Mouse (Mus musculus) adrenal gland, postnatal 10 days (tissue): ENCODE data around the gene Tyrp1. TPM values are rescaled to one million over a fixed set of nuclear protein-coding genes. Genes with fewer than 3 reads are reported as not detected.
A peak's percentile ranks its signal among the peaks of the same experiment; 100 is the strongest.

Experiments
- DNase-seq: peaks from one replicate; pipeline ENCODE4 v3.0.0; 2021; ENCODE audit warnings: mixed read lengths
- long read RNA-seq, 2 experiments: library from polyadenylated mRNA; stranded (forward); transcript quantifications; one replicate each; pipeline ENCODE4 v2.0.0; 2021
- total RNA-seq, 2 experiments: library from RNA; stranded (reverse); gene quantifications; 2 replicates each; pipeline ENCODE4 v1.2.3; 2021

Tyrp1 gene
- under 1 TPM in 1 of 2 experiments, not detected in 1; 0.39 TPM for total RNA-seq
- long read RNA-seq, experiment 1, result 0 reads
- long read RNA-seq, experiment 2, result 0 reads

DNA sequence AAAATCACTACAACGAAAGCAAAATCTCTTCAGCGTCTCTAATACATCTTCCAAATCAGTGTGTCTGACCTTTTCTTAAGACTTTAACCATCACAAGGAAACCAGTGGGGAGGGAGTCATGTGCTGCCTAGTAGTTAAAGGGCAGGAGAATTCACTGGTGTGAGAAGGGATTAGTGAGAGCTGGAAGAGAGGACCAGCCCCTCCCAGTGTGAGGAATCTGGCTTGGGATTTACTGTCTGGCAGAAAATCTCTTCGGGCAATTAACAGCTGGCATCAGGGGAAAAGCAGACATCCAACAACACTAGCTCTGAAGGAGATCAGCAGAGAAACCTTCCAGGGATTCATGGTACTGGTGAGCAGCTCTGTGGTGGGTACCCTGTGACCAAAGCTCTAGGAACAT, at the start of gene Tyrp1:
Gene Tyrp1 (plus strand): TSS at position 74 of the 400 bp plus-strand sequence.
- DNase-seq, result no peak

DNA sequence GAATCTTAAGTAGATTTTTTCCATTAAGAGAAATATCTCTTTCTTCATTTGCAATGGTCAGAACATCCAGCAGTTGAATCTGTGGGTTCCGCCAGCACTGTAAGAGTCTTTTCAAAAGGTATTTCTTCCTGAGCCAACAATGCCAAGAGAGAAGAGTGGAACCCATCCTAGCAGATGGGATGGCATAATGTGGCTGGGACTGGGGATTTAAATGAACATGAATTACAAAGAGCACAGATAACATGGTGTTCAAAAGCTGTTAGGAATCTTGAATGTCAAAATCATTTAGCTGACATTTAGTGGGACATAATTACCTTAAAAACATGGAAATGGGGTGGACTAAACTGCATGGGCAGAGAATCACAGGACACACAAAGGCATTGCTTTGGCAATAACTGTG, 45.6 kb upstream of the Tyrp1 start:
- DNase-seq, result no peak

DNA sequence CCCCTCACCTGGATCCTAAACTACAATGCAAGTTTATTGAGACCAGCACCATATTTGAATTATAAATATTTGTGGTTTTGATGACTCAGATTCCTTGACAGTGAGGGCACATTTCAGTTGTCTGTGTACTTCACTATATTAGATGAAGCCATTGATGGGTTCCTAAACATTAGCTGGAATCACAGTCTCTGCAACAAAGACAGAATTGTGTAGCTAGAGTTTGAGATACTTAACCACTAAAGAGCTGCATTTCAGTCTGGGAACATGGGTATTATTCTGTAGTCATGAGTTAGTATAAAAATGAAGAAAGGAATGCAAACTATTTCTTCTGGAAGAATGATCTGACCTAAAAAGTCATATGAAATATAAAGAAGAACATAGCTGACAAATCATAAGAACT, 14.4 kb upstream of the Tyrp1 start:
- no peak for DNase-seq

DNA sequence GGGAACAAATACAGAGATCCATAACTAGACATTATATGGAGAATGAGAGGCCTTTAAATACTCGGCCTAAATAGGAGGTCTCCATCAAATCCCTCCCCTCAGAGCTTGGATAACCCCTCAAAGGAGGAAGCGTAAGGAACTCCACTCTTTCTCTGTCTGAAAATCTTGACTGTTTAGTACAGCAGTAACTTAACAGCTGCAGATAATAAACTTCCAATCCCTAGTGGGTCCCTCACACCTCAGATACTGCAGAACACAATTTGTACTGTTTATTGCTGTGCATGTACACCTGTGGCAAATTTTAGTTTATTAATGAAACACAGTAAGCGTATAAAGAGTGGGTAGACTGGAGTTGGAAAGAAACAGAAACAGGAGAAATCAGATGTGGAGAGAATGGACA, 12.0 kb upstream of the Tyrp1 start:
- DNase-seq, result no peak

DNA sequence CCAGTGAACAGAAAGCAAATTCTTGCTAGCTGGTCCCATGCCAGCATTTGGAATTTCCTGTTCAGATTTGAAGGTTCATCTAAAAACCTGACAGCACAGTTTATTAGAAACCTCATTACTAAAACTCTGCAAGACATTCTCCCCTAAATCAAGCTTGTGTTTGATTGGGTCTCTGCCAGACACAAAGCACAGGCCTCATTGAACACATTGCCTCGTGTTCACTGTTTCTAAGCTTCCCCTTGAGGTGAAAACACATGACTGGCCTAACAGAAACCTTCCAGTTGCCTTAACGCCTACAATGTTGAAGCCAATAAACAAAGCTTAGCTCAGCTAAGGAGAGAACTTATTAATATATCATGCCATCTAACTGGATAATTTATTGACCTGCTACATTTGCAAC, 5.7 kb upstream of the Tyrp1 start:
- DNase-seq, result no peak

DNA sequence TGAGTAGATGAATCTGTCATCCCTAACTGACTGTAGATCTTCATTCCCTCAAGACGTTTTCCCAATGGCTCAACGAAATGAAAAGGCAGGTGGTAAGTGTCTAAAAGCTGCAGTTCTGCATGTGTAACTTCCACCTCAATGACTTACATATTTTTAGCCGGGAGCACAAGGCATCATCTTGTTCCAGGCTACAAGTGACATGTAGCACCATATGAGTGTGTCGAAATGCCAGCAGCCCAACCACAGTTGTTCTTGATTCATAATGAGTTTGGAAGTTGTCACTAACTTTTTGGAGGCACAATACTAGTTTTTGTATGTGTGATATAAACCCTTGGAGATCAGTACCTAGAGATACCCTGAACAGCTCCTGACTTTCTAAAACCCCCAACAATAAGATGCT, 5.4 kb downstream of the Tyrp1 start:
- no peak for DNase-seq

DNA sequence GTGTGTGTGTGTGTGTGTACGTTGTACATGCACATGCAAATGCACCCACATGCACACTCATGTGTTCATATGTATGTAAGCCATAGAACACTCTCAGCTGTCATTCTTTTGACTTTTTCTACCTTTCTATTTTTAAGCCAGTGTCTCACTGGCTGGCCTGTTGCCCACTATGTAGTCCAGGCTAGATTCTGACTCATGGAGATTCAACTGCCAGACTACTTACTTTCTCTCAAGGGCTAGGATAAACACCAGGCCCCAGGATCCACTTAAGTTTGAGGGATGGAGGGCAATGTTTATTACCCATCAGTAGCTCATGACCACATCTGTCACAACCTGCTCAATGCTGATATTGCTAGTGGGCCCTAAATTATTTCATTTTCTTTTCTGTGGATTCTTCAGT, 8.1 kb downstream of the Tyrp1 start:
- DNase-seq, result no peak

DNA sequence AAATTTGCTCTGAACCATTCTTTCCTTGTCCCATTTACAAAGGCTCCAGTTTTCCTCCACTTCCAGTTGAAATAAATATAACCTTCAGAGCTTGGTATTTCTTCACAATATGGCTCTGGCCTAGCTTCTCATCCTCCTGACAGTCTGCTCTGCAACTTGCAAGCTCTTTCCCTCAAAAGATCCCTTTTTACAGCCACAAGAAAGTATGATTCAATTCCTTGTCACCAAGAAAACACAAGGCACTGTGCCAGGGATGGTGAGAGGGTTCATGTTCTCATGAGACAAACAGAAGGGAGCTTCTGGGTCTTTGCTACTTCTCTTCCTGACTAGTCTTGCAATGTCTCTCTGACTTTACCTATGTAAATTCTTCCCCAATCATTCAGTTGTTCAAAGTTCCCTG, 9.8 kb downstream of the Tyrp1 start:
- no peak for DNase-seq

DNA sequence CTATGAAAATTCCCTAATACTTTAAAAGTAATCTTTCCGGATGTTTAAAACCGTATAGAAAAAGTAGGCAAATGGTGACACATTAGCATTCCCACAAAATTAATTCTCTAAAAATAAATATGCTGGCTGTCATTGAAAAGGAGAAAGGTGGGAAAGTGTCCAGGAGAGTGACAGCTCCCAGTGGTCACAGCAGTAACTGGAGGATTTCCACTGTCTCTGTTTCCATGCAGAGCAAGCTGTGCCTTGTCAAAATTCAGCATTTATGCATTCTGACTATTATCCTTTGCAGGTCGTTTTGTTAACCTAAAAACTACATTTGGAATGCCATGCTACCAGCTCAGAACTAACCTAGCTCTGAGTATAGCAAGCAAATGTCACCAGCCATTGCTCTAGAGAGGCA, 12.1 kb downstream of the Tyrp1 start:
- DNase-seq, result no peak

DNA sequence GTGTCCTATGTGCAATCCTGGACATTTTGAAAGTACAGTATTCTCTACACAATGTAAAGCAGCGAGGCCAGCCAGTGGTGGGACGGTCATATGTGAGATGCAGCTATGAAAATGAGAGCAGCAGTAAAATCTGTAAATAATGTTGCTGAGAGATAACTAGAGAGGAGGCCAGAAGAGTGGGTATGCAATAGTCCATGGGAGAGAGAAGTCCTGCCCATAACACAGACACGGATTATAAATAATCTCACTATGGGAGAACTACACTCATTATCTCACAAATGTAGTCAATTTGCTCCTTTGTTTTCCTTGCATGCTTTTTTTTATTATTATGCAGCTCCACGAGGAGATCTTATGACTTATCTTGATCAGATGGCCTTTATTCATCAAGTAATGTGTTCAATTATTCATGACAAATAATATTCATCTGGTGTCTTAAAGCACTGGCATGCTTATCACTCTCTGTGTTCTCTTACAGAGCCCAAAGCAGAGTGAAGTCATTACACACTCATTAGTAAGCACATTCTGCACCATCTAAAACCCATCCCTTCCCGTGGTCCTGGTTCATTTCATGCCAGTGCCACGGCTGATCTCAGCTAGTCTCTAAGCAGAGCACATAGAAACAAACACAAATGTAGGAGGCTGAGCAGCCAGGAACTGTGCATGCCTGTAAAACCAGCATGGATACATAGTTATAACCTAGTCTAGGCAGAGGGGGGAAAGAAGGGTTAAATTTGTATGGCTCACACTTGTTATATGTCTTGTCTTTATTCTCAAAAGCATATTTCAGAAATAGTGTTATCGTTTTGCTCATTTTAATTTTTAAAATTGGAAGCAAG, 18.9 kb downstream of the Tyrp1 start:
- DNase-seq, result no peak

DNA sequence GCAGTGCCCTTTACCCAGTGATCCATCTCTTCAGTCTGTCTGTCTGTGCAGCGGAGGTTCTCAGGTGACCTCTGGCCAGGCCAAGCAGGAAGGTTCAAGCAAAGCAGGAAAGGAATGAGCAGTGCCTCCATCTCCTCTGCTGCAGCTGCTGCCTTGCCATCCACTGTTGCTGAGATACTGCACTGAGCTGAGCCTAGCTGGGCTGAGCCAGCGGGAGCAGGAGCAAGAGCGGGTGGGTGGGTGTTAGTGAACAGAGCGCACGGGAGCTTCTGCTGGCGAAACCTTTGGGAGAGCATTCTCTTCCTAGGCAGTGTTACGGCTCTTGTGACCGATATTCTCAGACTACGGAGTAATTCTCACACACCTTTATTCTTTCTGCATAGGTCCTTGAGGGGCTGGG, 21.6 kb downstream of the Tyrp1 start:
- DNase-seq, result no peak

DNA sequence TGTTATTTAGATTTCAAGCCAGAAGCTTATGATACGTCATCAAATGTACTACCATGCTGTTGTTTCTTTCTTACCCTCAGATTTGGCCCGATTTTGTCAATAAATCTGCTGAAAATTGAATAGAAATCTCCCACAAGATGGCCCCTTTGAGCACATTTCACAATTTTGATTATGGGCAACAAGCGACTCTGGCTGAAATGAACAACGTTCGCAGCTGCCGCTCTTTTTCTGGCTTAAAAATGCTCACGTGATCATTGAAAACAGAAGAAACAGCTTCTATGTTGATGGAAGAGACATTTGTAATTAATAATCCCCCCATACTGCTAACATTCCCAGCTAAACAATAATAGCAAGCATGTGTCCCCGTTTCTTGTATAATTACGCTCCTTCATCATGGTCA, 29.0 kb downstream of the Tyrp1 start:
- DNase-seq, result no peak

DNA sequence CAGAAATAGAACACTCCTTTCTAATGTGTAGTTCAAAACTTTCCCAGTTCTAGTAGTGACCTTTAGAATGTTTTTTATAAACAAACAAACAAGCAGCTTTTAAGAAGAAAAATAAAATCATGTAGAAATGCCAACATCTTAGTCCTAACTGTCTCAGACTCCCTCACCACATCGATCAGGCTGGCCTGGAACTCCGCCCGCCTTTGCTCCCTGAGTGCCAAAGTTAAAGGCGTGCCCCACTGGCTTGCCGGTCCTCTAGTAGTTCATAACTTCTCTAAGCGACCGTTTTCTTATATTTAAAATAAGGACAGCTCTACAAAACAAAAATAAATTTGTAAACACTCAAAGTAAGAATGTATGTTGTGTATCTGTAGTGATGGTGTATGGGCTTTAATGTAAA, 30.0 kb downstream of the Tyrp1 start:
- DNase-seq, result no peak

DNA sequence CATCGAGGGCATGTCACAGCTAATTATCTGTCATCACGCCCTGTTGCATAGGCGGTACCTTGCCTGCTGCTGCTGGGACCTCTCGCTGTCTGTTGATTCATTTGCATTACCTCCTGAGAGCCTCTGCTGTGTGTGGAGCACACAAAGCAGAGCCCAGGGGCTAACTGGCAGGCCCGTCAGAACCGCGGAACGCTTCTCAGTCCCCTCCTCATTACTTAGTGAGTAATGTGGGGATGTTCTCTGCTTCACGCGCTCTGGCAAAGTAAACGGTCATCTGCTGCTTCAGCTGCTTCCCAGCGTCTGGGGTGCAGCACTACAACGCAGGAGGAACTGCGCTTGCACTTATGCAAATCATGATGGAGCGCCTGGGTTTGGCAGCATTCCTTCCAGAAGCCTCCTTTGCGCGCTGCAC, 30.6 kb downstream of the Tyrp1 start:
- peak; percentile 32 for DNase-seq

DNA sequence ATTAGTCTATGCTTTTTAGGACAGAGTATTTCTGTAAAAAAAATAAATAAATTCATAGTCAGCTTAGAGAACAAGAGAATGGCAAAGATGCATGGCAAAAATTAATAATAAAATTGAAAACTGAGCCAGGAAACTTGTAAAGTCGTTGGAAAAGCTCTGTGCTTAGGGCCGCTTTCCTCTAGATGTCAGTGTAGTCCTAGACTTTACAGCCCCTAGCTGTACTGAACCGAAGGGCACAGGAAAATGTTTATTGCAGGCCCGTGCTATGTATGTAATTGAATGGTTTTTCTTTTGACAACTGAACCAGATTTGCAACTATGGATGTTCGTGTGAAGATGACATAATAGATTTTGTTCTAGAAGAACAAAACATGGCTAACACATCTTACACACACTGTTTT, 32.1 kb downstream of the Tyrp1 start:
- peak; percentile 27 for DNase-seq

DNA sequence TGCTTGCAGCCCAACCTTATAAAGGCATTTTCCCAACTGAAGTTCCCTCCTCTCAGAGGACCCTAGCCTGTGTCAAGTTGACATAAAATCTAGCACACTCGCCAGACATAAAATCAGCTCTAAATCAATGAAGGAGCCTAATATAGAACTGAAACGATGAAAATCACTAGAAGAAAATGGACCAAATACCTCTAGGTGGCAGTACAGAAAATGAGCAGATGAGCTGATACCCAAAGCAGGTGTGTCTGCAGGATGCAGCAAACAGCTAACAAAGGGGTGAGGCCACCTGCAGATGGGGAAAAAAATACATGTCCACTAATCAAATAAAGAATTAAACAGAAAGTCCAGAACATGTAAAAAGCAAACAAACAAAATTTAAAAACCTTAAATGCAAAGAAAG, 35.7 kb downstream of the Tyrp1 start:
- no peak for DNase-seq

DNA sequence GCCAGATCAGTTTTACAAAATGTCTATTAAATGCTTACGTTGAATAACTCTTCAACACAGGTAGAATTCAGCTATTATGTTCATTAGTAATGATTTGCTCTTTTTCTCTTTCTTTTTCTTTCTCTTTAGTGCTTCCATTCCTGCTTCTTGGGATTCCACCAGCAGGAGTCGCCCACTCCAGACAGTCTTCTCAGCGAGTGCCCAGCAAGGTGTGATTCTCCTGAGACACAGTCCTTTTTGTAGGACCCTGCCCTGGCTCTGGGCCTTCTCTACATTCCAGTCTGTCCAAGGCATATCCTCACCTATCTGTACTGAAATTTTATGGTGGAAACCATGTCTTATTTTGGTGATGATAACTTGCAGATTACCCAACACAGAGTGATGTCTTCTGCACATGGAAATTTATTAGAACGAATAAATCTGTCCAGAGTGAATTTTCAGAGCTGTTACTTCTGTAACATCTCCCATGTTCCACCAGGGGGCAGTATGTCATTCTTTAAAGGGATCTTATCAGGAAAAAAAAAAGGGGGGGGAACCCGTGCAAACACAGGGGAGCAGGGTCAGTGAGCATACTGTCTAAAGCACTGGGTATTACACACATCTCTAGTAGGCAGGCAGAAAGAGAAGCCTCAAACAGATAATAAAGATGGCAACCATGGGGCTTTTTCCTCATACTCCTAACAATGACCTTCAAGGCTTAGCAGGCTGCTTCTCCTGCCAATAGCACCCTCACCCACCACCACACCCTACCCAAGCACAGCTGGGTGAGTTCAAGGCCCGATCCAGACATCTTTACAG, 39.1 kb downstream of the Tyrp1 start:
- DNase-seq, result no peak

DNA sequence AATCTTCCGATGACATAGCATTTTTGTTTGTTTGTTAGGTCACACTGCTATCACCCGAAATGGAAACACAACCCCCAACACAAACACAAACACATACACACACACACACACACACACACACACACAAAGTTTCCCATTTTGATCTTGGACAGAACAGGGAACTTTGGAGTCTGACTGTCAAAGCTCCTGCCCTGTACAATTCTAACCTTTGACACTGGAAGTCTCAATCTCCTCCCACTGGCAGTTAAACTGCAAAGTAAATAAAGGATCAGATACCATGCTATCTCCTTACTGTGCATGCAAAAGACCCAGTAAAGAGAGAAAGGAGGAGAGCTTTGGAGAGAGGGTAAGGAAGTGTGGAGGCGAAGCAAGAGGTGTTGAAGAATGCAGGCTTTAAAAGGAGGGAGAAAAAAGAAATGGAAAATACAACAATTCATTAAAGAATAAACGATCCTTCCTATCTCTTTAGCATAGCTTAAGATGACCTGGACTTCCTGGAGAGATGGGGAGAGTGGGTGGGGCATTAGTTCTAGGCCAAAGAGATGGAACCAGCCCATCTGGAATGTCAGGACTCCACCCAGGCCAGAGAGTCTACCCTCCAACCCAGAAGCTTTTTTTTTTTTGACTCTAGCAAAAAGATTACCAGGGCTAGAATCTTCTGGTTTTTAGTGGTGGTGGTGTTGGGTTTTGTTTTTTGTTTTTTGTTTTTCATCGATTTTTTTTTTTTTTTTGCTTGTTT, 40.4 kb downstream of the Tyrp1 start:
- no peak for DNase-seq

DNA sequence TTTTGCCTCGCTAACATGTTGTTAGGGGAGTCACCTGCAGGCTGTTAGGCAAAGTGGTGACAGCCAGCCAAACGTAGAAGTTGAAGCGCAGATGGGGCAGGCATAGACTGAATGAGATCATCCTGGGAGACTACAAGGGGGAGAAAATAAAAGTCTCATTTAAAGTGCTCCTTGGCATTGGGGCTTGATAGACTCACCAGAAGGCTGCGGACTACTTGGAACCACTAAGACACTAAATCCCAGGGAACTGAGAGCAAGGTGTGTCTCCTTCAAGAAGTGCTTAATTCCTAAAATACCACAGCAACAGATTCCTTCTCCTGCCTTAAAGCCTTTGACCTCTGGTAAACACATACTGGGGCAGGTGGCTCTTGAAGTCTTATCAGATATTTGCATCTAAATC, 41.1 kb downstream of the Tyrp1 start:
- DNase-seq, result no peak

DNA sequence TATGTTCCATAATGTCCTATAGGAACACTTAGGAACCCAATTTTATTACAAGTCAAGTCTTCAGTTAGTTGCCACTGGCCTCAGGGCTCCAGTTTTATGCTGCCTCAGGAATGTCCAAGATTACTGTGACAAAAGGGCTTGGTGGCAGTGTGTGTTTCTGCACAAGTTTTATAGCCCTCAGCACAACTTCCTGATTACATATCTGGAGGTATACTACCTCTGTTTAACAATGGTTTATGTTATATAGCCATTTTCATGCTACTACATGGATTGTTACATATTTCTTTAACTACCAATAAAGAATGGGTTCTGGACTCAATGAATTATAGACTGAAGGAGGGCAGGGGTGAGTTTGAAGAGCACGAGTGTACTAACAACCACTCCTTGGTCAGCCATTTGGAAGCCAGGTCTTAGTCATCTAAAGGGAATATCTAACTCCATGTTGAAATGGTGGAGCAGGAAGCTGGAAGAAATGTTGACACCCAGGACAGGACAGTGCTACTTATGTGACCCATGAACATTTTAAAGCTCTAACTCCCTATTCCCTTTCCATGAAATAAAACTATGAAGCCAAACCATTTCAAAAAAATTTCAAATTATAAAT, 48.2 kb downstream of the Tyrp1 start:
- DNase-seq, result no peak

DNA sequence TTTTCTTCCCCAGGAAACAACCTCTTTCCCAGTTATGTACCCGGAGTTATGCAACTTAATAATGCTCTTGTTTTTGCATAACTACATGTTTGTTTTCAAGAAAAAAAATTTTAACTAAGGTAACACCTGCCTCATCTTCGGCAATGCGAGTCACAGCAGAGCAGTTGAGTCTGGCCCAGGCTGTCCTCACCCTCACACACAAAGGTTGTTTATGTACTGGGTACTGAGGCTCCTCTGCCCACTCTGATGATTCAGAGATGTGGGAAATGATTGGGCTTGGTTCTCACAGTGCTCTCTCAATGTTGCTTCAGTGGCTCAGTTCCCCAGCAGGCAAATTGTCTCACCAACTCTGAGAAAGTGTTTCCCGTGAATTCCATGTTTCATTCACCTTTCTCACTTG, 52.7 kb downstream of the Tyrp1 start:
- DNase-seq, result no peak

DNA sequence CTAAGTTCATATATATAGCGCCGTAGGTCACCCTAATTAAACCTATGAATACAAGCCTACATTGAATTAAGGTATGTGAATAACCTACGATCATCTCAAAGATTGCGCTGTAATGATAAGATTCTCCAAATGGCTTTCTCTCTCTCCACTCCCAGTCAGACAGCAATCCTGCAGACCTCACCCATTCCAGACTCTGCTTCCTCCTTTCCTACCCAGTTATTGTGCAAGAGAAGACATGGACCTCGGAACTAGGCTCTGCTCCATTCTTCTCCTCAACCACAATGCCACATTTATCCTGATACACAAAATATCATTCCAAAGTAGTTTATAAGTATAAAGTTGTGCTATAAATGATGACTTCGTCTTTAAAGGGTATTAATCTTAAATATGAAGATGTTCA, 57.1 kb downstream of the Tyrp1 start:
- no peak for DNase-seq
